Mouse (Mus musculus) megakaryocyte progenitor cell, adult 5-6 weeks (primary cell): ENCODE measurements around the gene Bbs5. TPM values are rescaled to one million over a fixed set of nuclear protein-coding genes. Genes with fewer than 3 reads are reported as not detected.
"Not testable (repeated sequence)": the region's sequence is repeated elsewhere in the genome, so short reads cannot be mapped to it uniquely, and the experiment has no call there.

Experiments
- ATAC-seq: replicated peaks from 2 replicates; pipeline ENCODE4 v1.8.0; 2016; ENCODE audit warnings: mild to moderate bottlenecking, moderate TSS enrichment, inconsistent platforms; ENCODE audit not compliant: poor library complexity
- total RNA-seq, 2 experiments: library from RNA; stranded (forward) in 1 of 2; stranded (reverse) in 1 of 2; fragments of 157-497, 149-512 nt in 1 of 2; fragments of 200-1000 nt in 1 of 2; gene quantifications; 2 replicates each; pipeline versions ENCODE4 v1.2.3 to v1.2.4; 2015 to 2017

The Bbs5 gene
- total RNA-seq (2015) (6.8 and 8.9 TPM in 2 replicates), total RNA-seq (2017) (4.6 and 5.2 TPM in 2 replicates)

- peak; percentile 100 for ATAC-seq
Measured at GRCm38 (mm10) chr2:69646726-69647490, at the start of gene Bbs5. Bbs5 (plus strand) TSS chr2:69647171.

- ATAC-seq, result no peak
Measured at GRCm38 (mm10) chr2:69603726-69604393, 43.1 kb upstream of the Bbs5 start.

- no peak for ATAC-seq
Measured at GRCm38 (mm10) chr2:69606621-69607020, 40.4 kb upstream of the Bbs5 start.

GRCm38 (mm10) chr2:69612237-69612636, 34.7 kb upstream of the Bbs5 start:
- ATAC-seq, result no peak

- no peak for ATAC-seq
Measured at GRCm38 (mm10) chr2:69612716-69613115, 34.3 kb upstream of the Bbs5 start.

GRCm38 (mm10) chr2:69613237-69613636, 33.7 kb upstream of the Bbs5 start:
- ATAC-seq, result peak; percentile 92

- no peak for ATAC-seq
Measured at GRCm38 (mm10) chr2:69618336-69618735, 28.6 kb upstream of the Bbs5 start.

GRCm38 (mm10) chr2:69619286-69619685, 27.7 kb upstream of the Bbs5 start:
- ATAC-seq, result no peak

GRCm38 (mm10) chr2:69629215-69629614, 17.8 kb upstream of the Bbs5 start:
- ATAC-seq, result no peak

GRCm38 (mm10) chr2:69629914-69630313, 17.1 kb upstream of the Bbs5 start:
- ATAC-seq, result no peak

GRCm38 (mm10) chr2:69630792-69631191, 16.2 kb upstream of the Bbs5 start:
- ATAC-seq, result no peak

GRCm38 (mm10) chr2:69631449-69631848, 15.5 kb upstream of the Bbs5 start:
- peak; percentile 38; the same call in 1 of the 2 replicates for ATAC-seq

- peak; percentile 93 for ATAC-seq
Measured at GRCm38 (mm10) chr2:69635064-69635701, 11.8 kb upstream of the Bbs5 start.

- ATAC-seq, result peak; percentile 86
Measured at GRCm38 (mm10) chr2:69635807-69636206, 11.2 kb upstream of the Bbs5 start.

GRCm38 (mm10) chr2:69637989-69638388, 9.0 kb upstream of the Bbs5 start:
- ATAC-seq, result not testable (repeated sequence)

GRCm38 (mm10) chr2:69640100-69640499, 6.9 kb upstream of the Bbs5 start:
- no peak for ATAC-seq

GRCm38 (mm10) chr2:69644968-69645617, 1.9 kb upstream of the Bbs5 start:
- ATAC-seq, result no peak

- ATAC-seq, result no peak
Measured at GRCm38 (mm10) chr2:69649716-69650115, 2.7 kb downstream of the Bbs5 start.

GRCm38 (mm10) chr2:69659326-69659725, 12.4 kb downstream of the Bbs5 start:
- ATAC-seq, result no peak

- peak; percentile 48 for ATAC-seq
Measured at GRCm38 (mm10) chr2:69663827-69664476, 17.0 kb downstream of the Bbs5 start.

- ATAC-seq, result no peak
Measured at GRCm38 (mm10) chr2:69667656-69668055, 20.7 kb downstream of the Bbs5 start.
